Mouse (Mus musculus): ENCODE data around the gene Cltrn. TPM values are rescaled to one million over a fixed set of nuclear protein-coding genes. Genes with fewer than 3 reads are reported as not detected.

Gene Cltrn
- polyA plus RNA-seq, 1 experiment from 2014 or later: not detected

GRCm38 (mm10) chrX:164139032-164139431, 50.4 kb downstream of the Cltrn start, which contains the start of gene Ace2:
Gene Ace2, plus strand, starts transcription at chrX:164139332.
- WGBS: 66% methylated on average over 2 of the region's 2 CpGs
- Histone ChIP-seq H3K9ac (ENCODE audit: low read length) (no peak within 1 kb of the TSS), H3K4me2 (ENCODE audit: low read length) (no peak within 1 kb of the TSS), H3K4me3 (ENCODE audit: control insufficient read depth in 1 of 2, insufficient read depth in 1 of 2, low read depth in 1 of 2, low read length in 2 of 2) (no peak within 1 kb of the TSS), H3K9me3 (ENCODE audit: control insufficient read depth, low read length) (no peaks in the 10 kb centered on the region), H3K27me3 (ENCODE audit: control insufficient read depth, insufficient read depth, low read length) (no peaks in the 10 kb centered on the region), H3K36me3 (ENCODE audit: control insufficient read depth, insufficient read depth, low read length) (no peaks in the 10 kb centered on the region), H3K27ac (replicated peaks in 1 of 2; ENCODE audit: control insufficient read depth in 1 of 2, insufficient read depth in 1 of 2, low read depth in 2 of 2, low read length in 2 of 2) (no peak within 1 kb of the TSS), H3K4me1 (ENCODE audit: control insufficient read depth in 2 of 2, insufficient read depth in 2 of 2, low read length in 2 of 2) (no peaks in the 10 kb centered on the region)
- ATAC-seq (ENCODE audit: insufficient number of reproducible peaks, insufficient read depth, low FRiP score, low read depth): no peak

GRCm38 (mm10) chrX:164145463-164146250, 57.0 kb downstream of the Cltrn start:
- 56% methylated on average over 6 of the region's 6 CpGs for WGBS
- H3K36me3 ChIP-seq (ENCODE audit: control insufficient read depth, insufficient read depth, low read length): no peaks in the 10 kb centered on the region
- no peak for ATAC-seq (ENCODE audit: insufficient number of reproducible peaks, insufficient read depth, low FRiP score, low read depth)

GRCm38 (mm10) chrX:164152703-164153102, 64.1 kb downstream of the Cltrn start:
- ATAC-seq (ENCODE audit: insufficient number of reproducible peaks, insufficient read depth, low FRiP score, low read depth): no peak
- no peaks in the 10 kb centered on the region for H3K36me3 ChIP-seq (ENCODE audit: control insufficient read depth, insufficient read depth, low read length)
- H3K27me3 ChIP-seq (ENCODE audit: control insufficient read depth, insufficient read depth, low read length): no peaks in the 10 kb centered on the region
- H3K4me2 ChIP-seq (ENCODE audit: low read length): no peak overlapping the region
- H3K27ac ChIP-seq (replicated peaks in 1 of 2; ENCODE audit: control insufficient read depth in 1 of 2, insufficient read depth in 1 of 2, low read depth in 2 of 2, low read length in 2 of 2): no peak overlapping the region
- WGBS: 68% methylated on average over 2 of the region's 2 CpGs
- no peak overlapping the region for H3K9ac ChIP-seq (ENCODE audit: low read length)
- no peaks in the 10 kb centered on the region for H3K9me3 ChIP-seq (ENCODE audit: control insufficient read depth, low read length)
- no peak overlapping the region for H3K4me3 ChIP-seq (ENCODE audit: control insufficient read depth in 1 of 2, insufficient read depth in 1 of 2, low read depth in 1 of 2, low read length in 2 of 2)
- no peaks in the 10 kb centered on the region for H3K4me1 ChIP-seq (ENCODE audit: control insufficient read depth in 2 of 2, insufficient read depth in 2 of 2, low read length in 2 of 2)

More at GRCm38 (mm10) chrX:164145463-164146250, 57.0 kb downstream of the Cltrn start:
- Histone ChIP-seq H3K27ac (replicated peaks in 1 of 2; ENCODE audit: control insufficient read depth in 1 of 2, insufficient read depth in 1 of 2, low read depth in 2 of 2, low read length in 2 of 2) (no peak overlapping the region), H3K4me1 (ENCODE audit: control insufficient read depth in 2 of 2, insufficient read depth in 2 of 2, low read length in 2 of 2) (peaks cover 0 to 2% of the 10 kb centered on the region in 2 experiments; a peak in 1 of 4 replicates), H3K9me3 (ENCODE audit: control insufficient read depth, low read length) (no peaks in the 10 kb centered on the region), H3K4me3 (ENCODE audit: control insufficient read depth in 1 of 2, insufficient read depth in 1 of 2, low read depth in 1 of 2, low read length in 2 of 2) (no peak overlapping the region), H3K9ac (ENCODE audit: low read length) (no peak overlapping the region), H3K4me2 (ENCODE audit: low read length) (no peak overlapping the region), H3K27me3 (ENCODE audit: control insufficient read depth, insufficient read depth, low read length) (no peaks in the 10 kb centered on the region)

GRCm38 (mm10) chrX:164153606-164154005, 65.0 kb downstream of the Cltrn start:
- Histone ChIP-seq H3K9ac (ENCODE audit: low read length) (no peak overlapping the region), H3K27ac (replicated peaks in 1 of 2; ENCODE audit: control insufficient read depth in 1 of 2, insufficient read depth in 1 of 2, low read depth in 2 of 2, low read length in 2 of 2) (no peak overlapping the region), H3K27me3 (ENCODE audit: control insufficient read depth, insufficient read depth, low read length) (no peaks in the 10 kb centered on the region), H3K9me3 (ENCODE audit: control insufficient read depth, low read length) (no peaks in the 10 kb centered on the region), H3K4me1 (ENCODE audit: control insufficient read depth in 2 of 2, insufficient read depth in 2 of 2, low read length in 2 of 2) (no peaks in the 10 kb centered on the region), H3K4me2 (ENCODE audit: low read length) (no peak overlapping the region), H3K4me3 (ENCODE audit: control insufficient read depth in 1 of 2, insufficient read depth in 1 of 2, low read depth in 1 of 2, low read length in 2 of 2) (no peak overlapping the region), H3K36me3 (ENCODE audit: control insufficient read depth, insufficient read depth, low read length) (no peaks in the 10 kb centered on the region)
- ATAC-seq (ENCODE audit: insufficient number of reproducible peaks, insufficient read depth, low FRiP score, low read depth): no peak

GRCm38 (mm10) chrX:164154594-164154993, 66.0 kb downstream of the Cltrn start:
- Histone ChIP-seq H3K9ac (ENCODE audit: low read length) (no peak overlapping the region), H3K27me3 (ENCODE audit: control insufficient read depth, insufficient read depth, low read length) (no peaks in the 10 kb centered on the region), H3K4me2 (ENCODE audit: low read length) (no peak overlapping the region), H3K4me1 (ENCODE audit: control insufficient read depth in 2 of 2, insufficient read depth in 2 of 2, low read length in 2 of 2) (no peaks in the 10 kb centered on the region), H3K9me3 (ENCODE audit: control insufficient read depth, low read length) (no peaks in the 10 kb centered on the region), H3K36me3 (ENCODE audit: control insufficient read depth, insufficient read depth, low read length) (no peaks in the 10 kb centered on the region), H3K27ac (replicated peaks in 1 of 2; ENCODE audit: control insufficient read depth in 1 of 2, insufficient read depth in 1 of 2, low read depth in 2 of 2, low read length in 2 of 2) (no peak overlapping the region), H3K4me3 (ENCODE audit: control insufficient read depth in 1 of 2, insufficient read depth in 1 of 2, low read depth in 1 of 2, low read length in 2 of 2) (no peak overlapping the region)
- 72% methylated on average over 5 of the region's 5 CpGs for WGBS
- ATAC-seq (ENCODE audit: insufficient number of reproducible peaks, insufficient read depth, low FRiP score, low read depth): no peak

GRCm38 (mm10) chrX:164164681-164165080, 76.1 kb downstream of the Cltrn start:
- WGBS: 69% methylated on average over 1 of the region's 1 CpGs
- Histone ChIP-seq H3K9ac (ENCODE audit: low read length) (no peak overlapping the region), H3K27me3 (ENCODE audit: control insufficient read depth, insufficient read depth, low read length) (no peaks in the 10 kb centered on the region), H3K4me3 (ENCODE audit: control insufficient read depth in 1 of 2, insufficient read depth in 1 of 2, low read depth in 1 of 2, low read length in 2 of 2) (no peak overlapping the region), H3K4me1 (ENCODE audit: control insufficient read depth in 2 of 2, insufficient read depth in 2 of 2, low read length in 2 of 2) (no peaks in the 10 kb centered on the region), H3K36me3 (ENCODE audit: control insufficient read depth, insufficient read depth, low read length) (no peaks in the 10 kb centered on the region), H3K4me2 (ENCODE audit: low read length) (no peak overlapping the region), H3K9me3 (ENCODE audit: control insufficient read depth, low read length) (no peaks in the 10 kb centered on the region), H3K27ac (replicated peaks in 1 of 2; ENCODE audit: control insufficient read depth in 1 of 2, insufficient read depth in 1 of 2, low read depth in 2 of 2, low read length in 2 of 2) (no peak overlapping the region)
- no peak for ATAC-seq (ENCODE audit: insufficient number of reproducible peaks, insufficient read depth, low FRiP score, low read depth)
